Mouse (Mus musculus) hindbrain, embryonic 14.5 days (tissue): ENCODE measurements around the gene Gm45015. TPM values are rescaled to one million over a fixed set of nuclear protein-coding genes. Genes with fewer than 3 reads are reported as not detected.
"Not testable (repeated sequence)": the region's sequence is repeated elsewhere in the genome, so short reads cannot be mapped to it uniquely, and the experiment has no call there.

Experiments
- ATAC-seq: fragments of 200-750 bp; cut with Nextera tagmentation; 2 replicates; pipeline ENCODE4 v1.8.0; 2017; ENCODE audit warnings: moderate number of reproducible peaks, mild to moderate bottlenecking, moderate TSS enrichment, moderate library complexity; ENCODE audit not compliant: low FRiP score
- DNase-seq: peaks from one replicate; pipeline ENCODE4 v3.0.0-alpha.2; 2015; ENCODE audit warnings: low spot score
- H3K27ac ChIP-seq: fragments of 300-500 bp; sonication (generic); 2 replicates; pipeline ENCODE4 v1.5.1; 2014; ENCODE audit warnings: mild to moderate bottlenecking, moderate library complexity
- H3K27me3 ChIP-seq: fragments of 300-500 bp; sonication (generic); 2 replicates; pipeline ENCODE4 v1.6.1; 2014; ENCODE audit warnings: mild to moderate bottlenecking, low read length, mixed read lengths; ENCODE audit not compliant: control insufficient read depth, insufficient read depth
- H3K36me3 ChIP-seq: fragments of 300-500 bp; sonication (generic); replicated peaks from 2 replicates; pipeline ENCODE4 v1.6.1; 2014; ENCODE audit not compliant: control insufficient read depth, insufficient read depth
- H3K4me1 ChIP-seq: fragments of 300-500 bp; sonication (generic); replicated peaks from 2 replicates; pipeline ENCODE4 v1.6.1; 2014; ENCODE audit warnings: antibody characterized with exemption, low read length, mixed read lengths; ENCODE audit not compliant: control insufficient read depth, insufficient read depth
- H3K4me2 ChIP-seq: fragments of 300-500 bp; sonication (generic); replicated peaks from 2 replicates; pipeline ENCODE4 v1.6.1; 2014; ENCODE audit warnings: mild to moderate bottlenecking, moderate library complexity
- H3K4me3 ChIP-seq: fragments of 300-500 bp; sonication (generic); replicated peaks from 2 replicates; pipeline ENCODE4 v1.5.1; 2014; ENCODE audit warnings: mild to moderate bottlenecking, low read length
- H3K9ac ChIP-seq: fragments of 300-500 bp; sonication (generic); 2 replicates; pipeline ENCODE4 v1.6.1; 2014
- H3K9me3 ChIP-seq: fragments of 300-500 bp; sonication (generic); 2 replicates; pipeline ENCODE4 v1.6.1; 2016; ENCODE audit warnings: low read length; ENCODE audit not compliant: control insufficient read depth
- WGBS: fragments of 180-500 bp; shearing (Covaris S2); extraction: QIAGEN DNeasy Blood & Tissue Kit; methylation state at CpG from one replicate; pipeline ENCODE4 v1.1.7; 2014; 5-methylcytosine and 5-hydroxymethylcytosine counted together
- polyA plus RNA-seq: library from polyadenylated mRNA; unstranded; fragments of >200 nt; fragmentation: Nextera tagmentation; extraction: Ambion mirVana; gene quantifications from 2 replicates; pipeline ENCODE4 v1.2.1, GENCODE M21; 2014

Gm45015 gene
- polyA plus RNA-seq, 1 experiment from 2014 or later, result not detected

DNA sequence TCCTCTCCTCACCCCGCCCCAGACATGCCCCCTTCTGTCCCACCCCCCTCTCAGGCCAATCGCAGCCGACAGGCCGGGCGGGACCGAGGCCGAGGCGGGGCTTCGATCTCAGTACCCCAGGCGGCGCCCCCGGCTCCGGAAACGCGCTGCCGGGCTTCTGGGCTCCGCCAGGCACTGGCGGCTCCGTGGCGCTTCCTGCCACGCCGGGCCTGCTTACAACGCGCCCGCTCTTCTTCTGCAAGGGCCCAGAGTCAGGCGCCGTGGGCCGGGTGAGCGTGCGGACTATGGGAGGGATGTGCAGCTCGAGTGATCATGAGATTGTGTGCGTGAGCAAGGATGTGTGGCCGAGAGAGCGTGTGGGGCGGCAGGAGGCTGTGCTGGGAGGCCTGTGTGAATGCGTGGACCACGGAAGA, 5.8 kb upstream of the Gm45015 start, which contains the start of gene Zfp275:
Gene Zfp275, plus strand, starts transcription at position 139 of the 413 bp plus-strand sequence.
- Histone ChIP-seq H3K36me3 (no peaks in the 10 kb centered on the region), H3K4me1 (peaks cover 6% of the 10 kb centered on the region), H3K27ac (peak within 1 kb of the TSS; percentile 70), H3K4me3 (peak within 1 kb of the TSS; percentile 54), H3K4me2 (peak within 1 kb of the TSS; percentile 63), H3K9me3 (no peaks in the 10 kb centered on the region), H3K27me3 (no peaks in the 10 kb centered on the region), H3K9ac (peak within 1 kb of the TSS; percentile 73)
- ATAC-seq (peak; percentile 93), DNase-seq (peak; percentile 64)
- WGBS, result 24% methylated on average over 37 of the region's 37 CpGs

DNA sequence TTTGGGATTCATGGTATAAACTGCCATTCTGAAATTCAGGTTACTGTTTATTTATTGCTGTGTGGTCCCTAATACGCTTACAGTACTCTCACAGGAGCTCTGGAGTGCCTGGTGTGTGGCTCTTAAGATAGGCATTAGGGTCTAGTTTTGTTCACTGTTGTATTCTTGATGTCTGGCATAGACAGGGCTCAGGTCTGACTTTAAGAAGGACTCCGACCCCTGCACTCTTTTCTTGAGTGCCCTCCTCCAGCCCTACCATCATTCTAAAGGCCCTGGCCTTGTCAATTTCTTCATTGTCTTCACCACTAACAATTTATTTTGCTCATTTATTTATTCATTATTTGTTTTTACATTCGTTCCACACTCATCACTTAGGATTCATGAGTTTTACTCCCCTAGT, 5.4 kb upstream of the Gm45015 start:
- H3K9me3 ChIP-seq, result no peaks in the 10 kb centered on the region
- H3K4me2 ChIP-seq, result peak overlapping the region; percentile 63
- peak overlapping the region; percentile 73; the same call in 1 of the 2 replicates for H3K9ac ChIP-seq
- DNase-seq, result no peak
- no peaks in the 10 kb centered on the region for H3K27me3 ChIP-seq
- peak overlapping the region; percentile 54 for H3K4me3 ChIP-seq
- WGBS, result 35% methylated on average over 3 of the region's 3 CpGs
- no peaks in the 10 kb centered on the region for H3K36me3 ChIP-seq
- 0 out of 2 replicates have a peak, but pooled peaks have one; percentile 49 for ATAC-seq
- H3K4me1 ChIP-seq, result peaks cover 6% of the 10 kb centered on the region
- H3K27ac ChIP-seq, result peak overlapping the region; percentile 70; the same call in 1 of the 2 replicates

DNA sequence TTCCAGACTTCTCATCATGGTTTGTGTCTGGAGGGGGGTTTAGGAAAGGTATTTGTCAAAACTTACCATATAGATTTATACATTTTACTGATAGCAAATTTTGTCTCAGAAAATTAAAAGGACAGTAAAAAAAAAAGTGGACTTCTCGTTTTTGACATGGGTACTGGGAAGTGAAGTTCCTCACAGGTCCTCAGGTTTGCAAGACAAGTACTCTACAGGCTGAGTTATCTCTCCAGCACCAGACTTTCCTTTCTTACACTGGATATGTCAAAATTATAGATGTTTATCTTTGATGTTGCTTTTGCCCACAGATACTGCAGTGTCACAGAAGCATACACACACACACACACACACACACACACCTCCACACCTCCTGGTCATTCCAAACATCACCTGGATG, 4.8 kb upstream of the Gm45015 start:
- Histone ChIP-seq H3K4me2 (no peak overlapping the region), H3K9me3 (no peaks in the 10 kb centered on the region), H3K27me3 (no peaks in the 10 kb centered on the region), H3K4me1 (peaks cover 6% of the 10 kb centered on the region), H3K9ac (no peak overlapping the region), H3K36me3 (no peaks in the 10 kb centered on the region), H3K4me3 (no peak overlapping the region), H3K27ac (no peak overlapping the region)
- WGBS, result 50% methylated on average over 1 of the region's 1 CpGs
- no peak for DNase-seq
- ATAC-seq, result no peak

DNA sequence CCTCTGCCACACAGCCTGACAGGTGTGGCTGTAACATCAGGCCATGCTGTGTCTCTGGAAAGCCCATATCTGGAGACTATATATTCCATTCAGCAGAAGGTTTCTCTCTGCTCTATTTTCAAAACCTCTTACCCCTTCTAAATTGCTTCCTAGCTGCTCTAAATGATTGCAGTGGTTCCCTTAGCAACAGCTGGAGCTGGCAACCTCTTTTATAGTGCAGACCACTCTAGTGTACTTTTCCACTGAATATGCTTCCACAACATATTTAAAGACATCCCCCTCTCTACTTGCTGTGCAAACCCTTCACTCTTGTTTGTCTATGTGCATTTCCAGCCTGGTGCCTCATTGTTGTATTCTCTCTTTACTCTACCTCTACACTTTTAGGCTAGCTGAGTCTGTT, 3.1 kb downstream of the Gm45015 start:
- no peak overlapping the region for H3K4me2 ChIP-seq
- H3K27ac ChIP-seq, result no peak overlapping the region
- H3K4me1 ChIP-seq, result no peaks in the 10 kb centered on the region
- DNase-seq (no peak), ATAC-seq (no peak)
- no peak overlapping the region for H3K4me3 ChIP-seq
- no peaks in the 10 kb centered on the region for H3K9me3 ChIP-seq
- no peaks in the 10 kb centered on the region for H3K36me3 ChIP-seq
- no peak overlapping the region for H3K9ac ChIP-seq
- no peaks in the 10 kb centered on the region for H3K27me3 ChIP-seq

DNA sequence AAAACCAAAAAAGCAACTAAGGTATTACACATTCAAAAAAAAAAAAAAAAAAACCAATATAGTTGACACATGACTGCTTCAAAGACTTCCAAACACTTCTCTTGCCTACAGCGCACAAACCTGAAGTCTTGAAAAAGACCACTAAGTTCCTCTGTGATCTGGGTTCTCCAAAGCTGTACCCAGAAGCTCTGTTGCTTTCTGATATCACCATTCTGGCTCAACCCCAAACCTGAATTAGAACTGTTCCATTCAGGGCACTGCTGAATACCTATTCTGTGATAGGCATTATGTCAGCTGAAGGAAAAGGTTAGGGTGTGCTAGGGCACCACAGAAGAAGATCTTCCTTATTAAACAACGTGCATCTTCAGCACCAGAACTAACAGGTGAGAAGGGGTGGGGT, 9.4 kb downstream of the Gm45015 start:
- Histone ChIP-seq H3K27ac (no peak overlapping the region), H3K9ac (no peak overlapping the region), H3K9me3 (no peaks in the 10 kb centered on the region), H3K27me3 (no peaks in the 10 kb centered on the region), H3K4me1 (no peaks in the 10 kb centered on the region), H3K36me3 (no peaks in the 10 kb centered on the region), H3K4me3 (no peak overlapping the region), H3K4me2 (no peak overlapping the region)
- no peak for DNase-seq
- no peak for ATAC-seq
- WGBS, result 88% methylated on average over 2 of the region's 2 CpGs

DNA sequence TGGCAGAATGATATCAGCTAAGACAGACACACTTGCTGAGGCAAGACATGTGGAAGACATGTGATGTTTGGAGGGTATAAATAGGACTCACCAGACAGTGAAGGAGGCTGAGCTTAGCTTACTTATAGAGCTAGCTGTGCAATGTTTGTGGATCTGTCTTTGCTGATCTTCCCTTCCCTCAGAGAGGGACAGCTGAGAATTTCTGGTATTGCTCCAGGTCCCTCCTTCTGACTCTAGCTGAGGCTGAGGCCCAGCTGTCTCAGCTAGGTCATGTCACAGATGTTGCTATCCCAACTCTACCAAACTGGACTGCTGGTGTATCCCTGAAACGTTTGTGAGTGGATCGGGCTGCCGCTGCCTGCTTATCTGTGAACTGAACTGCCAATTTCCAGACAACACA, 15.6 kb downstream of the Gm45015 start:
- no peaks in the 10 kb centered on the region for H3K27me3 ChIP-seq
- H3K9ac ChIP-seq, result no peak overlapping the region
- H3K27ac ChIP-seq, result no peak overlapping the region
- ATAC-seq, result no peak
- no peaks in the 10 kb centered on the region for H3K4me1 ChIP-seq
- no peak for DNase-seq
- no peak overlapping the region for H3K4me3 ChIP-seq
- 82% methylated on average over 3 of the region's 3 CpGs for WGBS
- no peaks in the 10 kb centered on the region for H3K9me3 ChIP-seq
- no peak overlapping the region for H3K4me2 ChIP-seq
- no peaks in the 10 kb centered on the region for H3K36me3 ChIP-seq

DNA sequence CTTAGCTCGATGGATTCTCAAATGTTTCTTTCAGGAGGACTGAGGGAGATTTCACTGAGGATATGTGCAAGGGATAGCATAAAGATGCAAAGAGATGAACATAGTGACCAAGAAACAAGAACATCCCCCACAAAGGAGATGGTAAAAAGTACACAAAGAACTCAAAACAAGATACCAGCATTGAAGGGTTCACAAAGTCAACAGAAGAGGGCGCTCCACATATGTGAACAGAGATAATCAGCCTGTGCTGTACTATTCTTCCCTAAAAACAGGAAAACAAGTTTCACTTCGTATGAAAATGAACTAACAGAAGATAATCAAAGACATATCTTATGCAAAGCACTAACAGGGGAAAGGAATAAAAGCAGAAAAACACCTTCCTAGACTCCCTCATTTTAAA, 24.1 kb downstream of the Gm45015 start:
- no peaks in the 10 kb centered on the region for H3K9me3 ChIP-seq
- no peak overlapping the region for H3K4me3 ChIP-seq
- no peaks in the 10 kb centered on the region for H3K27me3 ChIP-seq
- ATAC-seq (no peak), DNase-seq (peak; percentile 53)
- 38% methylated on average over 3 of the region's 3 CpGs for WGBS
- no peak overlapping the region for H3K9ac ChIP-seq
- H3K36me3 ChIP-seq, result no peaks in the 10 kb centered on the region
- no peaks in the 10 kb centered on the region for H3K4me1 ChIP-seq
- no peak overlapping the region for H3K27ac ChIP-seq
- no peak overlapping the region for H3K4me2 ChIP-seq

DNA sequence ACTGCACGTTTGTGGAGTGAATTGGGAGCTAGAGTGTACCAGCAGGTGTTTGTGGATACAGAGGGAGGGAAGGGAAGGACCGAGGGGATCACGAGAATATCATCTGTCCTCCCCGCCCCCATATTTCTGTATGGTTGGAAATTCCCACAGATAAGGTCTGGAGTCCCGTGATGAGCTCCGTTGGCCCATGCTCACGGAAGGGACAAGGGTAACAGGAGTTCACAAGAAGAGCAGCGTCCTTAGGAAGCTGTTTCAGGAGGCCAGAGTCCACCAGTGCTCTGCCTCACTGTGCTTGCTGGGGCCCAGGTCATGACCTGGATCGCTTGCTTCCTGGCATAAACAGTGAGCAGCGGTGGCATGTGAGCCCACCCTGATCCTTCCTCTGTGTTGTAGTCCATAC, 40.9 kb downstream of the Gm45015 start:
- DNase-seq, H3K4me3 ChIP-seq, H3K27ac ChIP-seq, H3K4me2 ChIP-seq, H3K27me3 ChIP-seq, ATAC-seq, H3K36me3 ChIP-seq, H3K4me1 ChIP-seq, H3K9ac ChIP-seq, H3K9me3 ChIP-seq: not testable (repeated sequence)
- WGBS, result 73% methylated on average over 7 of the region's 10 CpGs

DNA sequence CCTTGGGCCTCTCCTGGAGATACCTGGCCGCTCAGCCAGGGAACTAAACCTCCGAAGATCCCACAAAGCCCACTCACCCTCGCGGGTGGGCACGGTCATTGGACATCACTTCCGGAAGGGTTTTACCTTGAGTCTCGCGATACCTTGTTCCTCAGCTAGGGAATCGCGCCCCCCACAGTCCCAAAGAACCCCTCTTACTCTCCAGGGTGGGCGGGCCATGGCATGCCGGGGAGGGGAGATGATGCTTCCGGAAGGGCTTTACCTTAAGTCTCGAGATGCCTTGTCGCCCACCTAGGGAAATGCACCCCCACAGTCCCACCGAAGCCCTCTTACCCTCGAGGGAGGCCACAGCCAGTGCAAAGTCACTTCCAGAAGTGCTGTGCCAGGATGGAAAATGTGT, 43.8 kb downstream of the Gm45015 start, which contains the start of the genes Xlr5a and Xlr5c:
Gene Xlr5a, minus strand, starts transcription at position 101 of the 400 bp plus-strand sequence.
Gene Xlr5c, minus strand, starts transcription at position 101 of the 400 bp plus-strand sequence.
- not testable (repeated sequence) for H3K9me3 ChIP-seq, H3K4me3 ChIP-seq, H3K36me3 ChIP-seq, DNase-seq, ATAC-seq, H3K27ac ChIP-seq, H3K9ac ChIP-seq, H3K4me2 ChIP-seq, H3K27me3 ChIP-seq, H3K4me1 ChIP-seq
- 92% methylated on average over 10 of the region's 17 CpGs for WGBS
